Mouse (Mus musculus): ENCODE data around the gene Cers5. TPM values are rescaled to one million over a fixed set of nuclear protein-coding genes. Genes with fewer than 3 reads are reported as not detected.
"Not testable (repeated sequence)": the region's sequence is repeated elsewhere in the genome, so short reads cannot be mapped to it uniquely, and the experiment has no call there.

The Cers5 gene
- polyA plus RNA-seq, 1 experiment = 74.9 TPM

DNA sequence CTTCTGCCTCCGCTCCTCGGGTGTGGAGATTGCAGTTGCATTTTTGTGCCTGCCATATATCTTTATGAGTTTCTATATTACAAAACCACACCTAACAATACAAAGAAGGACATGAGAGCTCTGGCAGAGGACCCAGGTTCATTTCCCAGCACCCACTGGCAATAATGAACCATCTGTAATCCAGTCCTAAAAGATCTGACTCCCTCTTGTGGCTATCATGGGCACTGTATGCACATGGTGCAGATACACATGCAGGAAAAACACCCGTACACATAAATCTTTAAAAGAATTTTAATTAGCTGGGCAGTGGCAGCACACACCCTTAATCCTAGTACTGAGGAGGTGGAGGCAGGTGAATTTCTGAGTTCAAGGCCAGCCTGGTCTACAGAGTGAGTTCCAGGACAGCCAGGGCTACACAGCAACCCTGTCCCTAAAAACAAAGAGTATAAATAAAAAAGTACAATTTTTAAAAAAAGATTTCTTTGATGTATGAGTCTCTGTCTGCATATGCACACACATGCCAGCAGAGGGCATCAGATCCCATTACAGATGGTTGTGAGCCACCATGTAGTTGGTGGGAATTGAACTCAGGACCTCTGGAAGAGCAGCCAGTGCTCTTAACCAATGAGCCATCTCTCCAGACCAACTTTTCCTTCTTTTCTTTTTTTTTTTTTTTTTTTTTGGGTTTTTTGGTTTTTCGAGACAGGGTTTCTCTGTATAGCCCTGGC is 43.5 kb downstream of the Cers5 start:
- 0 out of 2 replicates have a peak, but pooled peaks cover 3% of the 10 kb centered on the region for H3K4me1 ChIP-seq (ENCODE audit: control insufficient read depth, insufficient read depth, low read length)
- TF ChIP-seq CTCF (IDR thresholded peaks at IDR 0.05; ENCODE audit: low read depth, low read length) (peak; percentile 29; the same call in 1 of the 2 replicates), POLR2A (IDR thresholded peaks at IDR 0.05; ENCODE audit: borderline replicate concordance, low read depth, low read length) (no peak)
- H3K4me3 ChIP-seq (ENCODE audit: insufficient read depth, low read length) = no peak overlapping the region
- no peak overlapping the region for H3K27ac ChIP-seq (ENCODE audit: insufficient read depth, low read depth, low read length)

DNA sequence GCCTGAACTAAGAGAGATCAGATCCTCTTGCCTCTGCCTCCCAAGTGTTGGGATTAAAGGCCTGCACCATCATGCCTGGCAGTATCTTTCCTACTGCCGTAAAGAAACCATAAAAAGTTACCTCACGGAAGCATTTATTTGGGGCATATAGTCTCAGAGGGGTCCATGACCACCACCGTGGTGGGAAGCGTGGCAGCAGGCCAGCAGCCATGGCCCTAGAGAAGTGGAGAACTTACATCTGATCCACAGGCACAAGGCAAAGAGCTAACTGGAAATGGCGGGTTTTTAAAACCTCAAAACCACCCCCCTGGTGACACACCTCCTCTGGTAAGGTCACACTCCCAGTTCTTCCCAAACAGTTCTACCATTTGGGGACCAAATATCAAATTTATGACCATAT is 44.5 kb downstream of the Cers5 start:
- Histone ChIP-seq H3K4me1 (ENCODE audit: control insufficient read depth, insufficient read depth, low read length) (peaks cover 6% of the 10 kb centered on the region), H3K27ac (ENCODE audit: insufficient read depth, low read depth, low read length) (no peak overlapping the region), H3K4me3 (ENCODE audit: insufficient read depth, low read length) (no peak overlapping the region)
- no peak for TF ChIP-seq CTCF (IDR thresholded peaks at IDR 0.05; ENCODE audit: low read depth, low read length)
- no peak for TF ChIP-seq POLR2A (IDR thresholded peaks at IDR 0.05; ENCODE audit: borderline replicate concordance, low read depth, low read length)

DNA sequence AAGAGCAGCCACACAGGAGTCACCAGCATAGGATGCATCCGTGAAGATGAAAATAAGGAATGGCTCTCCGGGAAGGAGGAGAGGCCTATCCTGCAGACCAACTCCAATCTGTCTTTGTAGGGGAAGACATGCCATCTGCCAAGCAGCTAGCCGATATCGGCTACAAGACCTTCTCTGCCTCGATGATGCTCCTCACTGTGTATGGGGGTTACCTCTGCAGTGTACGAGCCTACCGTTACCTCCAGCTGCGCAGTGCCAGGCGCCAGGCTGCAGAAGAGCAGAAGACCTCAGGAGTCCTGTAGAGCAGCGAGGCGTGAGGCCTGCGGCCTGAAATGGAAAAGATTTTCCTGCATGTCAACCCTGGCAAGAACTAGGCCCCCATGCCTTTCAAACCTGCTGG is 45.2 kb downstream of the Cers5 start:
- TF ChIP-seq CTCF (IDR thresholded peaks at IDR 0.05; ENCODE audit: low read depth, low read length) (no peak), POLR2A (IDR thresholded peaks at IDR 0.05; ENCODE audit: borderline replicate concordance, low read depth, low read length) (no peak)
- Histone ChIP-seq H3K4me1 (ENCODE audit: control insufficient read depth, insufficient read depth, low read length) (peaks cover 13% of the 10 kb centered on the region), H3K4me3 (ENCODE audit: insufficient read depth, low read length) (no peak overlapping the region), H3K27ac (ENCODE audit: insufficient read depth, low read depth, low read length) (no peak overlapping the region)

DNA sequence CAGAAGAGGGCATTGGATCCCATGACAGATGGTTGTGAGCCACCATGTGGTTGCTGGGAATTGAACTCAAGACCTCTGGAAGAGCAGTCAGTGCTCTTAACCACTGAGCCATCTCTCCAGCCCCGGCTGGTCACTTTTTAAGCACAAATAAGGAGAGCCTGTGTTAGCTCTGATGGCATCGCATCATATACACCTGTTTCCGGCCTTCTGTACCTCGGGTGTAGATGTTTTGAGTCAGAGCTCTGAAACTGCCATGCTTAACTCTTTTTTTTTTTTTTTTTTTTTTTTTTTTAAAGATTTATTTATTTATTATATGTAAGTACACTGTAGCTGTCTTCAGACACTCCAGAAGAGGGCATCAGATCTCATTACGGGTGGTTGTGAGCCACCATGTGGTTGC is 45.6 kb downstream of the Cers5 start:
- not testable (repeated sequence) for H3K4me3 ChIP-seq (ENCODE audit: insufficient read depth, low read length); H3K27ac ChIP-seq (ENCODE audit: insufficient read depth, low read depth, low read length)
- H3K4me1 ChIP-seq (ENCODE audit: control insufficient read depth, insufficient read depth, low read length) = peaks cover 17% of the 10 kb centered on the region

DNA sequence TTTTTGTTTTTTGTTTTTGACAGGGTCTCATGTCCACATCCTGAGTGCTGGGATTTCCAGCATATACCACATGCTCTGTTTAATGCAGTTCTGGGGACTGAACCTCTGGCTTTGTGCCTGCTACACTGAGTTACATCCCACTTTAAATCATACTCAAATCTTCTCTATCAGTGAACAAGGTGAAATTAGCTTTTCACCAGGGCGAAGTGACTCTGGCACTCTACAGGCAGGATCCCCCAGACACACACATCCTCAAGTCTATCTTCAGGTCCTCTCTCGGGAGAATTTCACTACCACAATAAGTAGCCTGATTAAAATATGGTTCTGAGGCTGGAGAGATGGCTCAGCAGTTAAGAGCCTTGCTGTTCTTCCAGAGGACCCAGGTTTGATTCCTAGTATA is 46.1 kb downstream of the Cers5 start:
- Histone ChIP-seq H3K27ac (ENCODE audit: insufficient read depth, low read depth, low read length) (no peak overlapping the region), H3K4me1 (ENCODE audit: control insufficient read depth, insufficient read depth, low read length) (peaks cover 20% of the 10 kb centered on the region), H3K4me3 (ENCODE audit: insufficient read depth, low read length) (peak overlapping the region; percentile 99)
- no peak for TF ChIP-seq CTCF (IDR thresholded peaks at IDR 0.05; ENCODE audit: low read depth, low read length)
- TF ChIP-seq POLR2A (IDR thresholded peaks at IDR 0.05; ENCODE audit: borderline replicate concordance, low read depth, low read length) = no peak

DNA sequence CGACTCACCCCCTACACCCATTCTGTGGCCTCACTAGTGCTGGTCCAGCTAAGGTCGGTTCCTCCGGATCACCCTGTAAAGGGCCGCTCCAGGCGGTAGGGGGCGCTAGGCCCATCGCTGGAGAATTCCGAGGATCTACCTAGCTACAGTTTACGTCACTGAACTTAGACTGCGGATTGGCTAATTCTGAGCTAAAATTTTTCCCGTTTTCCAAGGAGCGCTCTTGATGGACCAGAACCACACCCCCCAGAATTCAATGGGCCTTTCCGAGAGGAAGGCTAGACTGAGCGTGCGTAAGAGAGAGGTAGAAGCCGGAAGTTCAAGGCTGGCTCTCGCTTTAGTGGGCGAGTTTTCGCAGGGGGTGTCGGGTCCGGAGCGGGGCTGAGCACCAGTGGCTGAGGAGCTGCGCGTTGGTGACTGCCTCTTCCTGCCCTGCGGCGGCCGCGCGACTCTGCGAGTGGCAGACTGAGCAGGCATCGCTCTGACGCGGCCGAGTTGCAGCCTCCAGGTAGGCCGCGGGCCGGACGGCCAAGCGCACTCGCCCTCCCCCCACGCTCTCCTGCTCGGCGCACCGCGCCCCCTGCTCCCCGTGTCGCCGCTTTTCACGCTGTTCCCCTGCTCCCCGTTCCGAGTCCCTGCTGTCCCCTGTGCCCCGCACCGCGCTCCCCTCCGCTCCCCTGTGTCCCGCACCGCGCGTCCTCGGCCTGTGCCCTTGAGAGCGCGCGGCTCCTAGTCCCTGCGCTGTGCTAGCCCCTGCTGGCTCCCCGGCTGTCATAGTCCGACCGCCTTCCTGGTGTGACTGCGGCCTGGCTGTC is 47.1 kb downstream of the Cers5 start, which contains the start of gene Cox14:
Cox14 (plus strand) TSS at position 278 of the 815 bp plus-strand sequence.
- TF ChIP-seq CTCF (IDR thresholded peaks at IDR 0.05; ENCODE audit: low read depth, low read length) (peak; percentile 64), POLR2A (IDR thresholded peaks at IDR 0.05; ENCODE audit: borderline replicate concordance, low read depth, low read length) (no peak)
- Histone ChIP-seq H3K4me1 (ENCODE audit: control insufficient read depth, insufficient read depth, low read length) (peaks cover 20% of the 10 kb centered on the region), H3K4me3 (ENCODE audit: insufficient read depth, low read length) (peak within 1 kb of the TSS; percentile 99), H3K27ac (ENCODE audit: insufficient read depth, low read depth, low read length) (peak within 1 kb of the TSS; percentile 95)

DNA sequence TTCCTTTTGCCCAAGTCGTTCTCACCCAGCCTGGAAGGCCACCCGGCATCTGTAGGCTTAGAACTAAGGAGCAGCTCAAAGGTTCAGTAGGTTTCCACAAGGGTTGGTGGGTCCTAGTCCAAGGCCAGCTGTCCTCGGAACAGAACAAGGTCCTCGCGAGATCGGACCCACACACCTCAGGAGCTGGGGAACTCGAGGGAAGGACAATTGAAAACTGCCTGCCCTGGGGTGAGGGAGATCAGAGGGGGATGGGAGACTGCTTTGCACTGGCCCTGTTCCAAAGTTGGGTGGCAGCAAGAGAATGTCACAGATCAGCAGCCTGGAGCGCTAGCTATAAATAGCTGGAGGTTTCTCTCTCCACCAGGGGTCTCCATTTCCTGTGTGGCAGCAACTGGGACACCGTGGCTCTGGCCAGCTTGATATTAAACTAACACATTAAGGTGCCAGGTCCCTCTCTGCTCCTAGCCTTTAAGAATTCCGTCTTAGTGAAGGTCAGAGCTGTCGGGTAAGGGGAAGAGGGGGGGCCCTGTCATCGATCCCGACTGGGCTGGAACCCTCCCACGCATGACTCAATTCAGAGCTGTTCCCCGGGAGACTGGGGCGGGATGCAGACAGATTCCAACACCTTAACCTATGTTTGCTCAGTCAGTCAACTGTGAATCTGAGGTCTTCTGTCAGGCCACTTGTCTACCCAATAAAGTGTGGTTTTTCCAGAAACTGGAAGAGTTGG is 48.2 kb downstream of the Cers5 start:
- Histone ChIP-seq H3K4me3 (ENCODE audit: insufficient read depth, low read length) (peak overlapping the region; percentile 52), H3K27ac (ENCODE audit: insufficient read depth, low read depth, low read length) (peak overlapping the region; percentile 95), H3K4me1 (ENCODE audit: control insufficient read depth, insufficient read depth, low read length) (peaks cover 20% of the 10 kb centered on the region)
- no peak for TF ChIP-seq POLR2A (IDR thresholded peaks at IDR 0.05; ENCODE audit: borderline replicate concordance, low read depth, low read length)
- TF ChIP-seq CTCF (IDR thresholded peaks at IDR 0.05; ENCODE audit: low read depth, low read length) = peak; percentile 22; the same call in 1 of the 2 replicates

DNA sequence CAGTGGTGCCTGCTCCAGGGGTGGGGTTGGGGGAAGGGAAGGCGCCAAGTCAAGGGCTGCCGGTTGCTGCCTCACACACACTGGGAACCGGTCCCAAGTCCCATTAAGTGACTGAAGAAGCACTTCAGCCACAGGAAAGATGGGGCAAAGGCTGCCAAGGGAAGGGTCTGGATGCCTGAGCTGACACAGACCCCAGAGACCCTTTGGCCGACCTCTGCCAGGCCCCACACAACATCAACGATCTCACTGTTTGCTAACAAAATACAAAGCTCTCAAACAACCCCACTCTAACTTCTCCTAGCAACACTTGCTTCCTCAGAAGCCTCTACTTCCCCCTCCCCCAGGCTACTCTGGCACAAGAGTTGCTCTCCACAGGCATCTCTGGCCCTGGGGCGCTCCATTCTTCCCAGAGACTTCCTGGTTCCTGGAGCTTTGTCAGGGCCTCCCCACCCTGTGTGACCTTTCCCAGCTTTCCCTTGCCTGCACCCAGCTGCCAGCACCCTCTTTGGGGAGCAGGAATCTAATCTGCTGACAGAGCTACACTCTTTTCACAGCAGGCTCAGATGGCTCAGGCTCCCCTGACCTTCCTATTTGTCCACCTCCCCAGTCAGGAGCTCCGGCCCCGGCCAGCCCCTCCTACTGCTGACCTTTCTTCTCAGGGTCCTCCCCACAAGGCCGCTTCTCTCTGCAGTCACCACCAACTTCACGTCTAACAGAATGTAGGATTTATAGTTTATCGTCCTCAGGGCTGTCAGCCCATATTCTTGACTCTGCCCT is 49.0 kb downstream of the Cers5 start:
- Histone ChIP-seq H3K27ac (ENCODE audit: insufficient read depth, low read depth, low read length) (peak overlapping the region; percentile 95), H3K4me3 (ENCODE audit: insufficient read depth, low read length) (peak overlapping the region; percentile 52)

DNA sequence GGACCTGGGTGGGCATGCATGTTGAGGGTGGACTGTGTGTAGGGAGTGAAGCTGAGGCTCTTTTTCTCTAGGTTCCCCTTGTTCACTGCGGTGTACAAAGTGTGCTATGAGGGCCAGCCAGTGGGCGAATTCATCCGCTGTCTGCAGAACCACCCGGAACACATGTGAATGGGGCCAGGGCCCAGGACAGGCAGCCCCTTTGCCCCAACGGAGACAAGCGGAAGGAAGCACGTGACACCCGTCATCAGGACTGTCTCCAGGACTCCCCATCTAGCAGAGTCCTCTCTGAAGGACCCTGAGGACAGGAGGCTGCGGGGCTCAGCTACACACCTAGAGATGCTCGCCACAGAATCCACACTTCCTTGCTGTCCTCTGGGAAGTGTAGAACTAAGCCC is 49.6 kb downstream of the Cers5 start:
- Histone ChIP-seq H3K4me3 (ENCODE audit: insufficient read depth, low read length) (peak overlapping the region; percentile 48), H3K4me1 (ENCODE audit: control insufficient read depth, insufficient read depth, low read length) (peaks cover 20% of the 10 kb centered on the region), H3K27ac (ENCODE audit: insufficient read depth, low read depth, low read length) (peak overlapping the region; percentile 95)
- TF ChIP-seq CTCF (IDR thresholded peaks at IDR 0.05; ENCODE audit: low read depth, low read length) = no peak
- TF ChIP-seq POLR2A (IDR thresholded peaks at IDR 0.05; ENCODE audit: borderline replicate concordance, low read depth, low read length) = no peak

More for the DNA sequence above, 49.0 kb downstream of the Cers5 start:
- no peak for TF ChIP-seq CTCF (IDR thresholded peaks at IDR 0.05; ENCODE audit: low read depth, low read length)
- TF ChIP-seq POLR2A (IDR thresholded peaks at IDR 0.05; ENCODE audit: borderline replicate concordance, low read depth, low read length) = no peak
- peaks cover 20% of the 10 kb centered on the region for H3K4me1 ChIP-seq (ENCODE audit: control insufficient read depth, insufficient read depth, low read length)
